Mouse (Mus musculus) spleen, postnatal 36 days (tissue): ENCODE results near the gene Ptpre.
"Not testable (repeated sequence)": the region's sequence is repeated elsewhere in the genome, so short reads cannot be mapped to it uniquely, and the experiment has no call there.

Source experiments
- DNase-seq, 2 experiments: peaks; one replicate each; pipeline ENCODE4 v3.0.0; 2022; ENCODE audit warnings: low spot score in 2 of 2, mixed read lengths in 1 of 2

Gene Ptpre

DNA sequence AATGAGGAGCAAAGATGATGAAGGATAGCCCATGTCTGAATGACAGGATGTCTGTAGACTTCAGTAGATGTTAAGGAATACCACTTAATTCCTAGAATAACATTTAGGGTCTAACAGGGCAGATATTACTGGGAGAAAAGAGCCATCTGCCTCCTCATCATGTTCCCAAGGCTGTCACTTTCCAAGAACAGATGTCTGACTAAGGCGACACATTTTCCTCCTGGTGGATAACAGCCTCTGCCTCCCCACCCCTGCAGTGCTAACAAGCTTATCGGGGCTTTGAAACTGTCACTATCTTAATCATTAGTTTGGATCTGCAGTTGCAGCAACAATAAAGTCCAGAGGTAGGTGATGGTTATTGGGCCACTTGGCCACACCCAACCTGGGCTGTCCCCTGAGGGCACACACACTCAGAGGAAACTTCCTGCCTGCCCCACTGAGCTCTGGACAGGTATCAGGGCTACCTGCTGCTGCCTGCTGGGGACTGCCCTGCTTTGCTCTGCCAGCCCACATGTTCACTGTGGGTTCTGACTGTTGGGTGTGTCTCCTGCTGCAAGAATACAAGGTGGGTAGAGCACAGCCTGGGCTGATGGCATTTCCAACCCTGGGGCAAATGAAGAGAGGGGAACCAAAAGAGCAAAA is 2.6 kb upstream of the Ptpre start:
- no peak for DNase-seq

DNA sequence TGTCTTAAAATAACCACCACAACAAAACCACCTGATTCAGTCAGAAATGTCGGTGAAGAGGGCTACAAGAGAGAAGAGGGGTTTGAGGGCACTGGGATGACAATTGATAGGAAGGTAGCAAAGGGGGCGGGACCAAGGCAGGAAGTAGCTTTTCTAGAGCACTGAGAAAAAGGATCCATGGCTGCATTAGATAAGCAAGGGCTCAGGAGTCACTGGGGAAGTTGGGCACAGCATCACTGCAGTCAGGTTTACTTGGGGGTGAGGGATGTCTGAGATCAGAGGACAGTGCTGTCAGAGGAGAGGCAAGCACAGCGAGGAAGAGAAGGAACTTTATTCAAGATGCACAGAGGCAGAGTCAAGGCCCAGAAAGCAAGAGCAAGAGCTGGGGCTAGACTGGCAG is 1.4 kb upstream of the Ptpre start:
- DNase-seq = no peak

DNA sequence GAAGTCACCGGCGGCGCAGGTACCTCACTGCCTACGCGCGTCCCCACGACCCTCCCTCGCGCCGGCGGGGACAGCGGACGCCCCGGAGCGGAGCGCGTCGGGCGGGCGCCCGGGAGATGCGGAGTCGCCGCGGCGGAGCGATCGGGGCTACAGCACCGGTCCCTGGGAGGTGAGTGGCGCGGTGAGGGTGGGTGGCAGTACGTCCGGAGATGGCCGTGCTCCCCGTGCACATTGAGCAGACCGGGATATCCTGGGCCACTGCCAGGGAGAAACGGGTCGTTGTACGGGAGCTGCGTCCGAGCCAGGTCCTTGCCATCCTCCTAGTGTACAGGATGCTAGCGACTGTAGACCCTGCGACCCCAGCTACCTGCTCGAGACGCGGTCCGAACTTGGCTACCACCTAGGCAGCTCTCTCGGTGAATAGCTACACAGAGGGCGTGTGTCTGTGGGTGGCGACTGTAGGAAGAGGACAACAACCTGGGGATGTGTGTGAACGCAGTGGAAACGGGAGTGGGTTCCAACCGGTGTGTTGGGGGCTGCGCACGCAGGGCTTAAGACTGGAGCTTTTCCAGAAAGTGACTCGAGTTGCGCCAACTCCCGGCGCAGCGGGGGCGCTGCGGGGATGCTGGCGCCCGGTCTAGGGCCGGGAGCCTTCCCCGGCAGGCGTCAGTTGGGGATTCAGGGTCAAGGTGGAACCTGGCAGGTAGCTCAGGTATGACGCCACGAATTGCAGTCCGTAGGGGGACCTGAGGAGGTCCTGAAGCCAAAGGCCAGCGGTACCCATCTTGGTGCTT is 864 bp downstream of the Ptpre start:
- DNase-seq = no peak

DNA sequence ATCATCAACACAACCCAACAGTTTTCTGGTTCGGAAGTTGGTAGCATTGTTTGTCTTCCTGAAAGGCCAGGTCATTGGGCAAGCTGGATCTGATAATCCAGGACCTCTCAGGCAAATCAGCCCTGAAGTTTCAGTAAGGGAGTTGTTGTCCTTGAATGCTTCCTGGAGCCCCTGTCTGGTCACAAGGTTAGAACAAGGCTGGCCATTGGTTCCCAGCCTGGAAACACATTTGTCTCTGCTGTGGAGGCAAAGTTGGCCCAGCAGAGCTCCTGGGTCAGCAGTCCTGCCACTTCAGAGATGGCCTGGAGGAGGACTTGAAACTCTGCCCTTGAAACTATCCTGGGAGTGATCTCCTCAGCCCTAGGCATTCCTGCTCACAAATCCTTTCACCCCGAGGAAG is 2.1 kb downstream of the Ptpre start:
- DNase-seq = no peak

DNA sequence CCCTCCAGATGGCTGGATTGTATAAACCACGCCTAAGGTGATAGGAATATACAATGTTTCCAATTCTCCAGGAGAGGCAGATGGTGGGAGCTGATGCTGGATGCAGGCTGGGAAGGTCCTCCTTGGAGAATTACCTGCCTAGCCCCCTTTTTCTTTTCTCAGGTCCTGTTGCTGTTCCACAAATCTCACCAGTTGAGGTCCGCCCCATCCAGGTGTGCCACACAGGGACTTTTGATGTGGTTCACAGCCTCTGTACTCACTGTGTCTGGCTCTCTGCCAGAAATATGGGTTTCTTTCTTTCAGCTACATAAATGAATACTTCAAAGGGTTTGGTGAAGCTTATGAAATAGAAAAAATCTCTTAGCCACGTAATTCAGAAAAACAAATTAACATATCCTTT is 5.0 kb downstream of the Ptpre start:
- DNase-seq = peak; percentile 37 to 38

DNA sequence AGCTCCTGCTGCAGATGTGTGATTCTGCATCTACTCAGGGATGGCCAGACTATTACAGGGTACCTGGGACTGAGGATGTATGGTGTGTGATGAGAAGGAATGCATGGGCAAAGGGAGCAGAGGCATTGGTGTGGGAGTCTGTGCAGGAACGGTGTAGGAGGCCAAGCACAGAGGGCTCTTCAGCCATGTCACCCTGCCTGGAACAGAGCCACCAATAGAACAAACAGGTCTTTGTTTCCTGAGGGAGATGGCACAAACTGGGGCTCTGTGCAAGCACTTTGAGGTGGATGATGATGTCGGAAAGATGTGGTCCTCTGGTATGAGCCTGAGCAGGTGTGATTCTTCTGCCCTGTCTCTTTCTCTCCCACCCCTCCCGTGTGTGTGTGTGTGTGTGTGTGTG is 5.8 kb downstream of the Ptpre start:
- DNase-seq = no peak

DNA sequence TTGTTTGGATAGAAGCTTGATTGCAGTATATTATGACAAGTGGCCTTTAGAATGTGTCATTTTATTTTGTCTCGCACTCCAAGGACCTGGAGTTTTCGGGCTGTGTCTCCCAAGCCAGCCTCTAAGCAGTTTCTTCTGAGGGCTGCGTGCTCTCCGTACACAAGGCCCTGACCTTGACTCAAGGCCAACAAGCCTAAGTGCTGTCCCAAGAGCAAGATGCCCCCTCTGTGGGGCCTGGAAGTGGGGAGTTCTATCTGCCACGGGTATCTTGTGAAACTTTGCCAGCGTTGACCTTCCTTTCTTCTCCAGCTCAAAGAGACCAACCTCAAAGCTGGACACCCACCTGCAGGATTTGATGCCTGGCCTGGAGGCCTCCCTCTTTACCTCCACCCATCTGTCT is 7.0 kb downstream of the Ptpre start:
- DNase-seq = no peak

DNA sequence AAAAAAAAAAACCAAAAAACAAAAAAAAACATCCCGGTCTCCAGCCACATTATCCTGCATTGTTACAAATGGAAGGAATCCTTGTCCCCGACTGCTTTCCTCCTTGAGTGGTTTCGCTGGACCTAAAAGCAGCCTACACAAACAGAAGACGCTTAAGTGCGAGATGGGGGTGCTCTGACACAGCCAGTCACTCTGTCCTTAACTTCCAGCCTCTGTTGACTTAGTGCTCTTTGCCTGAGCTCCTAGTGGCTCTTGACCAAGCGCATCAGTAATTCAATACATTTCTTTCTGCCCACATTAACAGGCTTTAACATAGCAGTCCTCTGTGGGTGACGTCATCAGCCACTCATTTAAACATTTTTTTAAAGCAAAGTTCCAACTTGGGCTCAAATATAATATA is 8.7 kb downstream of the Ptpre start:
- DNase-seq = no peak

DNA sequence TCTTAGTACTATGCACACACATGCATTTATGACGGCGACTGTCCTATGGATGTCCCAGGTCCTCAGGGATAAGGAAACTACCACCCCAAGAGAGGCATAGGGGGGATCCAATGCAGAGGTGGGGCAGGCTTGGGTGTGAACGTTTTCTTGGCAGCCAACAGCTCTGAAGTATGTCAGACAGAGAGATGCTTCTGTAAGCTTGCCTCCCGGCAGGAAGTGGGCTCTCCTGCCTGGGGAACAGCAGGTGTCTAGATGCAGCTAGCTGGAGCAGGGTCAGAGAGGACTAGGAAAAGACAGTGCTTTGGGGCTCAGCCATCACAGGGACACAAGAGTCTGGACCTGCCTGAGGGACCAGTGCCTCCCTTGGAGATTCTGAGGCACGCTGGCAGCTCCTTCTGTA is 9.2 kb downstream of the Ptpre start:
- no peak for DNase-seq

DNA sequence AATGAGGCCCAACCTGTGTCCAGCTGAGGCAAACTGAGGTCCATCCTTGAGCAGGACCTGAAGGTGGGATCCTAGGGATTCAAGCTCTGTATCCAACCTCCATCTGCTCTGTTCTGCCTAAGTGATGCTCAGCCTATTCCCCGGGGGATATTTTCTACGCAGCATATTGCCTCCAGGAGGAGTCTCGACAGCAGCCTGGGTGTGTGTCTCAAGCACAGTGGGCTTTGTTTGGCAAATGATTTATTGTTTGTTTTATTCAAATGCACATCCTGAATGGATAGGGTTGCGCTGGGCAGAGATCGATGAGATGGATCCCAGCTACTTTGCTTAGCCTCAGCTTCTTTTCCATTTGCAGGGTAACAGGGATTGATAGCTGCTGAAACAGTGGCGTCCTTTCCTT is 11.2 kb downstream of the Ptpre start:
- DNase-seq = no peak

DNA sequence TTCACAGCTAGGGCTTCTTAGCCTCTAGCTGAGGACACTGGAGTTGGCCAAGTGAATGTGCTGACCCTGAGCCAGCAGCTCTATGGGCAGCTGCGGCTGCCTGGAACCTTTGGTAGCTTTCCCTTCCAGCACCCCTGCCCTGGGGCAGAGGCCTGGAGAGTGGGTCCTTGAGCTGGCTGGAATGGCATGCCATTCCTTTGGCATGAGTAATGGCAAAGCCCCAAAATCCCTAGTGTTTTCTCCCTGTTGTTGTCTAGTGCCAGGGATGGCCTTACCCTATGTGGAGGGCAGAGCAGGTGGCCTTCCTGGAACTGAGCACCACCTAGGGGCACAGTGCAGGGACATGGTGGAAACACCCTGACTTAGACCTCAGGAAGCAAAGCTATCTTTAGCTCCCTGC is 14.3 kb downstream of the Ptpre start:
- DNase-seq = no peak

DNA sequence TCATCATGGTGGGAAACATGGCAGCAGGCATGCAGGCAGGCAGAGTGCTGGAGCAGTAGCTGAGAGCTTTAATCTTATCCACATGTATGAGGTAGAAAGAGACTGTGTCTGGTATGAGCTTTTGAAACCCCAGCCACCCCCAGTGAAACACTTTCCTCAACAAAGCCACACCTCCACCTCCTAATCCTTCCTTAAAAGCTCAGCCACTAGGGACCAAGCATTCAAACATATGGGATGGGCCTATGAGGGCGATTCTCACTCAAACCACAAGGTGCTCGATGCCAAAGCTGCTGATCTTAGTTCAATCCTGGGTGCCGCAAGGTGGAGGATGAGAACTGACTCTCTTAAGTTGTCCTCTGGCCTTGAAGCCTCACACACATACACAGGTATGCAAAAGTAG is 16.3 kb downstream of the Ptpre start:
- DNase-seq = no peak

DNA sequence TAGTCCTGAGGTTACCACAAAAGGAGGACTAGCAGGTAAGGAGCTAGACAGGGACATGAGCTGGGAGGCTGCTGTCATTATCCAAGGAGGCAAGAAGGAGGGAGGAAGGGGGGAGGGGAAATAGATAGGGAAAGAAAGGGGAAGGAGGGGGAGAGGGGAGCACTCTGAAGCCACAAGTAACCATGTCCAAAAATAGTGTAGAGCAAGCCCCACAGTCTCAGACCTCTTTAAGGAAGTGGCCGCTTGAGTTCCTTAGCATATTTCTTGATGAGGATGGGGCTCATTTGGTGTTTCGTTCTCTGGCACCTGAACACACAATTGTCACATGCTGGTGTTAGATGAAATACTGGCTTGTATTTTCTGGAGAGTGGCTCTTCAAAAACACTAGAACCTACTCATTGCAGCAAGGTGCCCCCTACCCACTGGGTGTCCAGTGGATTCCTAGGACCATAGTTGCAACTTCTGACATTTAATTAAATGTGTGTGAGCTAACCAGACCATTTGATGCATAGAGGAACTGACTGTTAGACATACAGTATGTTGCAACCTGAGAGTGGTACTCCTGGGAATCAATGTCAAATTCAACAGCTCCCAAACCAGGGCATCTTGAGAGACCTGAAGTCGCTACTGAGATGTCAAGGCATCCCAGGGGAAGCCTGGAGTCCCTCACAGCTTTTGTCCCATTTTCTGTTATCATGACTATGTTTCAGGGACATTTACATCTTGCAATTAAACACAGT is 19.6 kb downstream of the Ptpre start:
- DNase-seq = no peak

DNA sequence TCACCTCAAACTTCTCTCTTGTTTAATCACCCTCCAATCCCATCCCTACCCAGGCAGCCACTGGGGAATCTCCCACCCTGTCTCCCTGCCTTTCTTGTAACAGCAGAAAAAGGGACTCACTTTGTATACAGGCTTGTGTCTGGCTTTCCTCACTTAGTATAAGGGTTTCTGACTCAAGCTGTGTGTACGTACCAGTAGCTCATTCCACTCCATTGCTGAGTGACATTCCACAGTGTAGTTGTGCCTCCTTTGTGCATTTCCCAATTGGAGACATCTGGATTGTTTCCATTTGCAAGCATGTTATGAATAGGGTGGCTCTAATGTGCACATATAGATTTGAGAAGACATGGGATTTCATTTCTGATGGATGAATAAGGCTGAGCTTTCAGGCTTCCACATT is 23.0 kb downstream of the Ptpre start:
- no peak for DNase-seq

DNA sequence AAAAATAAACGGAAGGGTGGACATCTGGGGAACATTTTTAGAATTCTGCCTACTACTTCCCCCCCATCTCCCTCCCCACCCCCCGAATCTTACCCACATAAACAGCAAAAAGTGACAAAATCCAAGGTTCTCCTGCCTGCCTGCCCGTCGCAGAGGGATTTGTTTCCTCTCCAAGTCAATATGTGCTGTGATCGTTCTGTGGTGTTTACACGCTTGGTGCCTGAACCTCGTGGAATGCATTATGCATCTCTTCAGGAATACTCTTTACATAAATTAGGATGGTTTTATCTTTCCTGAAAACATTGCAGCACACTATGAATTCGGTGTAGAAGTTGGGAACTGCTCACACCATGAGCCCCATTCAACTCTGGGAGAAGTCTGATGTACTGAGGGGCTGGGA is 26.7 kb downstream of the Ptpre start:
- DNase-seq = no peak

DNA sequence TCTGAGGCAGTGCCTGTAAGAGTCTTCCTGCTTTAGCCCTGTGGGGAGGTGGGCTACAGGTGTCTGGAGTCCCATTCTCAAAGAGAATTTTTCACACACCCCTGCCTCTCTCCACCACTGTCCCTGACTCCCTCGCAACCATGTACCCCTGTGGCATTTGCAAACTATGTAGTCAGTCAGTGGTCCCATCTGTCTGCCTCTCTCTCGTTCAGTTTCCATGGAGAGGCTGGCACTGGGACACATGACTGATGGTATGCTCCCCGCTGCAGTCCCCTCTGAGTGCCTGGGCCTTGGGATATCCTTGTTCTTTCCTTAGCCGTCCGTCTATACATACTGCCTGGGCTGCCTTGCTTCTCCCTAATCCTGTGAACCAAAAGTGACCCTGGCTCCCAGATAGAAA is 28.7 kb downstream of the Ptpre start:
- no peak for DNase-seq

DNA sequence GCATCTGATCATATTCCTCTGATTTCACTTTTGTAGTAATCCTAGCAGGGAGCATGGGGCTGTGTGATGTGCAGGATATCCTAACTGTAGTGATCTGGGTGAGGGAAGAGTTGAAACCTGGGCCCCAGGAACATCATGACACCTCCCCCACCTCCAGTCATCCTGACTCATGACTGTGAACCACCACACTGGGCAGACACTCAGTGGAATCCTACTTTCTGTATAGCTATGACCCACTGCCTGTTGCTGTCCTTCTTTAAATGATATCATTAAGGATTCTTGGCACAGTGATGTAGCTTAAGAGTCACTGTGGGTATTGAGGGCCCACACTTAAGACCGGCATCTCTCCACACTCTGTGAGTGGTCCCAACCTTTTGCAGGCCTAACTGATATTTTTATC is 30.3 kb downstream of the Ptpre start:
- DNase-seq = no peak

DNA sequence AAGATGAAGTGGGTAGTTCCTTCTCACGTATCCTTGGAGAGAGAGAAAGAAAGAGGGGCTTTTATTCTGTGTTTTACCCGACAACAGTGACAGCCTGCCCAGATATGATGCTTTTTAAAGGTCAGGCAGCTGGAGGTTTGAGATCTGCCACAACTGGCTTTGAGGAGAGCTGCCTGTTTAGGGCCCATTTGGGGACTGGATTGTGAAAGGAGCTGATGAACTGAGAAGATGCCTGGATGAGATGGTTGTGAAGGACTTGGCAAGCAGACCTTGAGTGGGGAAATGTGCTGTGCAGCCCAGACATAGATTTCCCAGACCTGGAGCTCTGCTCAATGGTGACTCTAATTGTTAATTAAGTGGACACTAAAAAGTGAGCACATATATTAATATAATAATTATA is 31.3 kb downstream of the Ptpre start:
- DNase-seq = no peak

DNA sequence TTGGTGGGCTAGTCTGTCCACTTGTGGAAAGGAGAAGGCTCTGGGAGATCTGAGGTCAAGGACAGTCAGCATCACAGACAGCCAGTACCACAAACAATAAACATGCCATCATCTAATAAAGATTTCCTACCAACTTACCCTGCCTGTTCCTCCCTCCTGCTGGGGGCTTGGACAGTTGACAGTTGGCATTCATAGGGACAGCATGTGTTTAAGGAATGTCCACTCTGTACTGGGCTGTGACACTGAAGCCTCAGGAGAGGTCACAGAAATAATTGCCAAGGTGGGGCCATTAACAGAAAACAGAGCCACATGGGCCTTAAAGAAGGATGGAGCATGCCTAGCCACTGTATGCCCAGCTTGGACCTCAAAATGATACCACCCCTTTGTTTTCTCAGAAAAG is 34.1 kb downstream of the Ptpre start:
- no peak for DNase-seq

DNA sequence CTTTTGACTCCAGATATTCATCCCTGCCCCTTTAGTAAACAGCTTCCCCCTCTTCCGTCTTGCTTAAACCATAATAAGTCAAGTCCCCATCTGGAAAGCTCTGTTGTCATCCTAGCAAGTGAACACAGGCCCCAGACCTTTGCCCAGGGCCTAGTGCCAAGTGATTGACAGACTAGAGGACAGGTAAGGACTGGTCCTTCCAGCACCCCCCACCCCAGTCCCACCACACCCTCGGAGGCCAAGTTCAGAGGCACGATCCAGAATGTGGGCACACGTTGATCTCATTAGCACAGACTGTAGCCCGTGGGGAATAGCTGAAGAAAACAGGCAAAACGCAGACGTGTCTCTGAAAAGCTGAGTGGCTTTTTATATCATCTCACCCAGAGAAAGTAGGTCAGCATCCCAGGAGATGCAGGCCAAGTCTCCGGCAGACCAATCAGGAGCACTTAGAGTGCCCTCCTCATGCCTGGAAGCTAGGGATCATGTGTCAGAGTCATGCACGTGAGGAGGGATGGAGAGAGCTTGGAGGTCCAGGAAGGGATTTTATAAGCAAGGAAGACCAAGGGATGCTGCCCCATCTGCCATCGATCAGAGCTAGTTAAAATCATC is 34.8 kb downstream of the Ptpre start:
- DNase-seq = no peak

DNA sequence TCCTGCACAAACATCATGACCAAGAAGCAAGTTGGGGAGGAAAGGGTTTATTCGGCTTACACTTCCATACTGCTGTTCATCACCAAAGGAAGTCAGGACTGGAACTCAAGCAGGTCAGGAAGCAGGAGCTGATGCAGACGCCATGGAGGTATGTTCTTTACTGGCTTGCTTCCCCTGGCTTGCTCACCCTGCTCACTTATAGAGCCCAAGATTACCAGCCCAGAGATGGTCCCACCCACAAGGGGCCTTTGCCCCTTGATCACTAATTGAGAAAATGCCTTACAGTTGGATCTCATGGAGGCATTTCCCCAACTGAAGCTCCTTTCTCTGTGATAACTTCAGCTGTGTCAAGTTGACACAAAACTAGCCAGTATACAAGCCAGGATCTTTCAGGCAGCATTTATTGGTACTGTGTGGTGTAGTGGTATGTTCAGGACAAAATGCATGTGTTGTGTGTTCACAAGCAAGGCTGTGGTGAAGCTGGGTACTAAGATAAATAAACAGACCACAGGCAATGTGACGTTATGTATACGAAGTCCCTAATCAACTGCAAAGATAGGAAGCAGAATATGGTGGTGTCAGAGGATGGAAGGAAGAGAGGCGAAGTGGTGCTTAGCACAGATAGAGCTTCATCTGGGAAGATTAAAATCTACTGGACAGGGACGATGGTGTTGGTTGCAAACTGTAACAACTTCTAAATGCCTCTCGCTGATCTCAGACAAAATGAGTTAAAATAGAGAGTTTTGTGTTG is 38.2 kb downstream of the Ptpre start:
- not testable (repeated sequence) for DNase-seq

DNA sequence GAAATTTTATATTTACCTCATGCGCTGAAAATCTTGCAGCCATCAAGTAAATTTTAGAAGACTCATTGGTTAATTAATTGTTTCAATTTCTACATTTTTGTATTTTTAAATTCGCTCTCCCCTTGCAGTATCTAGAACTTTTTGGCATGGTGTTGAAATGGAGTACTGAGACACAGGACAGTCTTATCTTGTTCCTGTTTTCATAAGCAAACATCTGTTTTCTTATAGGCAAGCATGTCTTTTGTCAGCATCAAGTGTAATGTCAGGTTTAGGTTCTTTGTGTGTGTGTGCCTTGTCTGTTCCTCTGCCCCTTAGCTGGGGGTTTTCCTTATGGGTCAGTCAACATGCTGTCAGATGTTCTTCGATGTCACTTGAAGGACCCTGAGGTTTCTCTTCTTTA is 39.0 kb downstream of the Ptpre start:
- DNase-seq = no peak
